Mouse (Mus musculus): ENCODE data around the gene Rbms1.
A peak's percentile ranks its signal among the peaks of the same experiment; 100 is the strongest.

Gene Rbms1

GRCm38 (mm10) chr2:60877543-60878386 is 85.2 kb downstream of the Rbms1 start:
- DNase-seq (ENCODE audit: low spot score): no peak

- no peak for DNase-seq (ENCODE audit: low spot score)
Measured at GRCm38 (mm10) chr2:60876891-60877290, 86.1 kb downstream of the Rbms1 start.

- no peak for DNase-seq (ENCODE audit: low spot score)
Measured at GRCm38 (mm10) chr2:60872095-60872811, 90.7 kb downstream of the Rbms1 start.

- DNase-seq (ENCODE audit: low spot score): no peak
Measured at GRCm38 (mm10) chr2:60871001-60871400, 92.0 kb downstream of the Rbms1 start.

GRCm38 (mm10) chr2:60870450-60870849 is 92.5 kb downstream of the Rbms1 start:
- DNase-seq (ENCODE audit: low spot score): peak; percentile 49

GRCm38 (mm10) chr2:60869001-60869743 is 93.8 kb downstream of the Rbms1 start:
- no peak for DNase-seq (ENCODE audit: low spot score)

- no peak for DNase-seq (ENCODE audit: low spot score)
Measured at GRCm38 (mm10) chr2:60868060-60868662, 94.8 kb downstream of the Rbms1 start.

GRCm38 (mm10) chr2:60867304-60867703 is 95.7 kb downstream of the Rbms1 start:
- no peak for DNase-seq (ENCODE audit: low spot score)

GRCm38 (mm10) chr2:60865869-60866268 is 97.1 kb downstream of the Rbms1 start:
- no peak for DNase-seq (ENCODE audit: low spot score)

- peak; percentile 83 for DNase-seq (ENCODE audit: low spot score)
Measured at GRCm38 (mm10) chr2:60864977-60865376, 98.0 kb downstream of the Rbms1 start.

GRCm38 (mm10) chr2:60864256-60864795 is 98.7 kb downstream of the Rbms1 start:
- no peak for DNase-seq (ENCODE audit: low spot score)

GRCm38 (mm10) chr2:60863827-60864226 is 99.2 kb downstream of the Rbms1 start:
- DNase-seq (ENCODE audit: low spot score): no peak

GRCm38 (mm10) chr2:60862913-60863711 is 99.9 kb downstream of the Rbms1 start:
- DNase-seq (ENCODE audit: low spot score): peak; percentile 37

- DNase-seq (ENCODE audit: low spot score): no peak
Measured at GRCm38 (mm10) chr2:60858116-60858515, 104.9 kb downstream of the Rbms1 start.

- DNase-seq (ENCODE audit: low spot score): no peak
Measured at GRCm38 (mm10) chr2:60856097-60856496, 106.9 kb downstream of the Rbms1 start.

GRCm38 (mm10) chr2:60855006-60855405 is 108.0 kb downstream of the Rbms1 start:
- DNase-seq (ENCODE audit: low spot score): no peak

GRCm38 (mm10) chr2:60851898-60852297 is 111.1 kb downstream of the Rbms1 start:
- DNase-seq (ENCODE audit: low spot score): no peak

GRCm38 (mm10) chr2:60851057-60851718 is 111.8 kb downstream of the Rbms1 start:
- DNase-seq (ENCODE audit: low spot score): no peak

GRCm38 (mm10) chr2:60848478-60848877 is 114.5 kb downstream of the Rbms1 start:
- DNase-seq (ENCODE audit: low spot score): no peak

- DNase-seq (ENCODE audit: low spot score): no peak
Measured at GRCm38 (mm10) chr2:60847984-60848383, 115.0 kb downstream of the Rbms1 start.

All from yolk sac, embryonic 10.5 days (tissue).